Mouse (Mus musculus) lung, postnatal 0 days (tissue): ENCODE measurements around the gene Rnf216.

Source experiments
- CTCF ChIP-seq: IDR thresholded peaks from 2 replicates; pipeline ENCODE4 v1.5.1; 2016; ENCODE audit warnings: antibody characterized with exemption, mild to moderate bottlenecking
- EP300 ChIP-seq: IDR thresholded peaks from 2 replicates; pipeline ENCODE4 v1.6.1; 2016; ENCODE audit warnings: antibody characterized with exemption, mild to moderate bottlenecking, control low read depth

GRCm38 (mm10) chr5:143022956-143023355, 89.8 kb downstream of the Rnf216 start:
- TF ChIP-seq CTCF (no peak), EP300 (no peak)
